Mouse (Mus musculus): Measurements from ENCODE around the gene 4833439L19Rik. TPM values are rescaled to one million over a fixed set of nuclear protein-coding genes. Genes with fewer than 3 reads are reported as not detected.

Gene 4833439L19Rik
- polyA plus RNA-seq, 1 experiment from 2014 or later = 69.8 TPM

DNA sequence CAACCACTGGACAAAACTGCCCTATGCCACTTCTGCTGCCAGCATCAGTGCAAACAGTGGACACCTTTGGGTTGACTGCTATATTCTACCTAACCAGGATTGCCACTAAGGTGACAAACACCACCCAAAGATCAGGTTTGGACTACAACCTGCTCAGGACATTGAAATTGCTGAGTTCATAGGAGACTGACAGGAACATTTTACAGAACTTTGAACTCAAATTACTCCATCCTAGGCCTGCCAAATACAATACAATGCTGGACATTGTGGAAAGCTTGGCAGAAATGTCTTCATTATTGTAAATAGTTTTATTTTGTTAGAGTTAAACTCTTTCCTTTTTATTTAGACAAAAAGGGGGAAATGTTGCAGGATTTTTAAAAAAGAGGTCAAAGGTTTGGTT lies 44.1 kb downstream of the 4833439L19Rik start:
- no peak for DNase-seq (ENCODE audit: low spot score)

- DNase-seq (ENCODE audit: low spot score) = peak; percentile 8
These were observed 45.0 kb downstream of the 4833439L19Rik start for GRCm38 (mm10) chr13:54520221-54520620.

DNA sequence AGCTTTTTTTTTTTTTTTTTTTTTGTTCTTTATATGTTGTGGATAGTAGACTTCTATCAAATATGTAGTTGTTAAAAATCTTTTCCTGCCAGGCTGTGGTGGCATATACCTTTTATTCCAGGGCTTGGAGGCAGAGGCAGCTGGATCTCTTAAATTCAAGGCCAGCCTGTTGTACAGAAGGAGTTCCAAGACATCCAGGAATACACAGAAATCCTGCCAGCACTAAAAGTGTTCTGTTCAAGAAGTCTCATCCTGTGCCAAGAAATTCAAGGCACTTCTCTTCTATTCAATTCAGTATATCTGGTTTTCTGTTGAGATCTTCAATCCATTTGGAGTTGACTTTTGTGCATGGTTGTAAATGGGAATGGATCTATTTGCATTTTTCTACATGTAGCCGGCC lies 59.3 kb downstream of the 4833439L19Rik start:
- DNase-seq (ENCODE audit: low spot score) = no peak

DNA sequence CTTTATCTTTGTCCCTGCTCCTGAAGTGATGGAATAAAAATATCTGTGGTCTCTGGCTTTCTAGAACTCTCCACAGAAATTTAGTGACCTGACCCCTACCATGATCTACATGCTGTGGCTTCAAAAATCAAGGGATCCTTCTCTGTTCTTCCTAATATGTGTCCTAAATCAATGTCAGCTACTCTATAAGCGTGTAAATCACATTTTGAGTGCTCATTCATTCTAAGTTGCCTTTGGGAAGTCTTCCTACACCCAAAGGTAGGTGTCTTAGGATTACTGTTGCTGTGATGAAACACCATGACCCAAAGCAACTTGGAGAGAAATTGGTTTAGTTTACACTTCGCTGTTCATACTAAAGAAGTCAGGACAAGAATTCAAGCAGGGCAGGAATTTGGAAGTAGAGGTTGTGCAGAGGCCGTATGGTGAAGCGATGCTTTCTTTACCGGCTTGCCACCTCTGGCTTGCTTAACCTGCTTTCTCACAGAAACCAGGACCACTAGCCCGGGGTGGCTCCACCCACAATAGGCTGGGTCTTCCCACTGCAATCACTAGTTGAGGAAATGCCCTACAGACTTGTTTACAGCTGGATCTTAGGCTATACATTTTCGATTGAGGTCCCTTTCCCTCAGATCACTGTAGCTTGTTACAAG lies 60.5 kb downstream of the 4833439L19Rik start:
- peak; percentile 12 for DNase-seq (ENCODE audit: low spot score)

GRCm38 (mm10) chr13:54503604-54504521 lies 61.4 kb downstream of the 4833439L19Rik start, which contains the start of gene Simc1:
Gene Simc1, plus strand, starts transcription at chr13:54503779.
- DNase-seq (ENCODE audit: low spot score) = peak; percentile 73

- DNase-seq (ENCODE audit: low spot score) = no peak
These were observed 62.0 kb downstream of the 4833439L19Rik start for GRCm38 (mm10) chr13:54503278-54503603.

GRCm38 (mm10) chr13:54501957-54502690 lies 63.1 kb downstream of the 4833439L19Rik start:
- no peak for DNase-seq (ENCODE audit: low spot score)

DNA sequence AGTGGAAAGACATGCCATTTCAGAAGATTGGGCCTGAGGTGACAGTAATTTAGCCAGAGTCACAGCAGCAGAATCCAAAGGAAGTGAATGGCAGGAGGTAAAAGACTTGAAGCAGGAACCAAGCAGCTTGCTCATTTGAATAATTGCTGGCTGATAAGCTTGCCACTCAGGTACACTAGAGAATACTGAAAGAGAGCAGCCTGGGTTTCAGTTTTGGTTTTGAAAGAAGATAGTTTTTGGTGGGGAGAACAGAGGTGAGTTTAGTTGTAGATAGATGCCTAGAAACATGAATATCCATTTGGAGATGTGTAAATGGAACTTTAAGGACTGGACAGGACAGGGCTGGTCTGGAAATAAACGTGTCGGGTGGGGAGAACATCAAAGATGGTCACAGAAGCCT lies 63.9 kb downstream of the 4833439L19Rik start:
- no peak for DNase-seq (ENCODE audit: low spot score)

Small RNA genes lying within 50 kb of the gene (microRNA-seq; reads per million reads assigned to microRNA genes)
- gene Gm24195 (ENCODE audit: borderline number of aligned reads) = not detected

Other genes with a start within 250 kb of the 4833439L19Rik start
- 0.49 and 0.50 TPM in 2 replicates for gene Cplx2, start 194.1 kb downstream of the 4833439L19Rik start, polyA plus RNA-seq (2015; fragmentation: Nextera tagmentation; extraction: Ambion mirVana)
- gene Thoc3, start 96.6 kb downstream of the 4833439L19Rik start, polyA plus RNA-seq (2015; fragmentation: Nextera tagmentation; extraction: Ambion mirVana) = 90.2 and 91.4 TPM in 2 replicates
- 4.3 and 4.9 TPM in 2 replicates for gene Simc1, start 61.7 kb downstream of the 4833439L19Rik start, polyA plus RNA-seq (2015; fragmentation: Nextera tagmentation; extraction: Ambion mirVana)
- 7.0 and 8.3 TPM in 2 replicates for gene Arl10, start 9.6 kb upstream of the 4833439L19Rik start, polyA plus RNA-seq (2015; fragmentation: Nextera tagmentation; extraction: Ambion mirVana)
- gene Nop16, start 24.7 kb upstream of the 4833439L19Rik start, polyA plus RNA-seq (2015; fragmentation: Nextera tagmentation; extraction: Ambion mirVana) = 64.8 and 72.4 TPM in 2 replicates
- 250 and 258 TPM in 2 replicates for gene Higd2a, start 24.8 kb upstream of the 4833439L19Rik start, polyA plus RNA-seq (2015; fragmentation: Nextera tagmentation; extraction: Ambion mirVana)
- gene Cltb, start 45.9 kb upstream of the 4833439L19Rik start, polyA plus RNA-seq (2015; fragmentation: Nextera tagmentation; extraction: Ambion mirVana) = 56.5 and 57.0 TPM in 2 replicates
- 52.6 and 52.8 TPM in 2 replicates for gene Faf2, start 56.3 kb upstream of the 4833439L19Rik start, polyA plus RNA-seq (2015; fragmentation: Nextera tagmentation; extraction: Ambion mirVana)
- gene Rnf44, start 128.5 kb upstream of the 4833439L19Rik start, polyA plus RNA-seq (2015; fragmentation: Nextera tagmentation; extraction: Ambion mirVana) = 73.0 and 83.5 TPM in 2 replicates
- gene Cdhr2, start 136.0 kb upstream of the 4833439L19Rik start, polyA plus RNA-seq (2015; fragmentation: Nextera tagmentation; extraction: Ambion mirVana) = 0.14 and 0.22 TPM in 2 replicates
- gene Gprin1, start 184.4 kb upstream of the 4833439L19Rik start, polyA plus RNA-seq (2015; fragmentation: Nextera tagmentation; extraction: Ambion mirVana) = 0.77 and 1.0 TPM in 2 replicates
- gene Sncb, start 201.2 kb upstream of the 4833439L19Rik start, polyA plus RNA-seq (2015; fragmentation: Nextera tagmentation; extraction: Ambion mirVana) = 0.31 TPM in 1 of 2 replicates, not detected in the other
- gene Eif4e1b, start 218.6 kb upstream of the 4833439L19Rik start, polyA plus RNA-seq (2015; fragmentation: Nextera tagmentation; extraction: Ambion mirVana) = not detected in 2 replicates
- 4.4 and 5.0 TPM in 2 replicates for gene Tspan17, start 223.9 kb upstream of the 4833439L19Rik start, polyA plus RNA-seq (2015; fragmentation: Nextera tagmentation; extraction: Ambion mirVana)

Data from thymus, postnatal 0 days (tissue).